Mouse (Mus musculus): ENCODE results near the gene Gch1. TPM values are rescaled to one million over a fixed set of nuclear protein-coding genes. Genes with fewer than 3 reads are reported as not detected.

The Gch1 gene
- polyA plus RNA-seq, 1 experiment = 15.5 TPM

GRCm38 (mm10) chr14:47186561-47186960 is 2.7 kb downstream of the Gch1 start:
- Histone ChIP-seq H3K4me3 (ENCODE audit: control insufficient read depth, insufficient read depth, low read length) (no peak overlapping the region), H3K27me3 (ENCODE audit: control insufficient read depth, insufficient read depth, low read length) (no peaks in the 10 kb centered on the region), H3K27ac (ENCODE audit: control insufficient read depth, insufficient read depth, low read length) (no peak overlapping the region), H3K36me3 (ENCODE audit: control insufficient read depth, insufficient read depth, low read length) (no peaks in the 10 kb centered on the region), H3K4me1 (replicated peaks; ENCODE audit: control insufficient read depth, insufficient read depth, low read length) (peaks cover 3% of the 10 kb centered on the region)
- 82% methylated on average over 2 of the region's 2 CpGs for WGBS
- no peak for TF ChIP-seq CTCF (IDR thresholded peaks at IDR 0.05; ENCODE audit: borderline replicate concordance, control insufficient read depth, extremely low read depth, insufficient read depth, low read length, poor library complexity)
- no peak for TF ChIP-seq POLR2A (IDR thresholded peaks at IDR 0.05; ENCODE audit: control insufficient read depth, extremely low read depth, insufficient read depth, low read length, poor library complexity)
- no peak for DNase-seq

- 79% methylated on average over 11 of the region's 11 CpGs for WGBS
- peaks cover 5% of the 10 kb centered on the region for H3K4me1 ChIP-seq (replicated peaks; ENCODE audit: control insufficient read depth, insufficient read depth, low read length)
- no peak for TF ChIP-seq CTCF (IDR thresholded peaks at IDR 0.05; ENCODE audit: borderline replicate concordance, control insufficient read depth, extremely low read depth, insufficient read depth, low read length, poor library complexity)
- TF ChIP-seq POLR2A (IDR thresholded peaks at IDR 0.05; ENCODE audit: control insufficient read depth, extremely low read depth, insufficient read depth, low read length, poor library complexity) = no peak
- H3K36me3 ChIP-seq (ENCODE audit: control insufficient read depth, insufficient read depth, low read length) = no peaks in the 10 kb centered on the region
- H3K4me3 ChIP-seq (ENCODE audit: control insufficient read depth, insufficient read depth, low read length) = no peak overlapping the region
- no peak overlapping the region for H3K27ac ChIP-seq (ENCODE audit: control insufficient read depth, insufficient read depth, low read length)
- H3K27me3 ChIP-seq (ENCODE audit: control insufficient read depth, insufficient read depth, low read length) = no peaks in the 10 kb centered on the region
- peak; percentile 30 for DNase-seq
Observed at GRCm38 (mm10) chr14:47181497-47182290, 7.5 kb downstream of the Gch1 start.

- WGBS = 96% methylated on average over 5 of the region's 5 CpGs
- Histone ChIP-seq H3K4me1 (replicated peaks; ENCODE audit: control insufficient read depth, insufficient read depth, low read length) (peaks cover 5% of the 10 kb centered on the region), H3K36me3 (ENCODE audit: control insufficient read depth, insufficient read depth, low read length) (no peaks in the 10 kb centered on the region), H3K27me3 (ENCODE audit: control insufficient read depth, insufficient read depth, low read length) (no peaks in the 10 kb centered on the region), H3K4me3 (ENCODE audit: control insufficient read depth, insufficient read depth, low read length) (no peak overlapping the region), H3K27ac (ENCODE audit: control insufficient read depth, insufficient read depth, low read length) (no peak overlapping the region)
- no peak for TF ChIP-seq POLR2A (IDR thresholded peaks at IDR 0.05; ENCODE audit: control insufficient read depth, extremely low read depth, insufficient read depth, low read length, poor library complexity)
- no peak for TF ChIP-seq CTCF (IDR thresholded peaks at IDR 0.05; ENCODE audit: borderline replicate concordance, control insufficient read depth, extremely low read depth, insufficient read depth, low read length, poor library complexity)
- no peak for DNase-seq
Observed at GRCm38 (mm10) chr14:47178851-47179250, 10.4 kb downstream of the Gch1 start.

GRCm38 (mm10) chr14:47177846-47178414 is 11.3 kb downstream of the Gch1 start:
- H3K27ac ChIP-seq (ENCODE audit: control insufficient read depth, insufficient read depth, low read length) = no peak overlapping the region
- no peak overlapping the region for H3K4me3 ChIP-seq (ENCODE audit: control insufficient read depth, insufficient read depth, low read length)
- DNase-seq = no peak

GRCm38 (mm10) chr14:47176226-47176625 is 13.0 kb downstream of the Gch1 start:
- no peaks in the 10 kb centered on the region for H3K36me3 ChIP-seq (ENCODE audit: control insufficient read depth, insufficient read depth, low read length)
- no peaks in the 10 kb centered on the region for H3K27me3 ChIP-seq (ENCODE audit: control insufficient read depth, insufficient read depth, low read length)
- TF ChIP-seq POLR2A (IDR thresholded peaks at IDR 0.05; ENCODE audit: control insufficient read depth, extremely low read depth, insufficient read depth, low read length, poor library complexity) = no peak
- no peak for TF ChIP-seq CTCF (IDR thresholded peaks at IDR 0.05; ENCODE audit: borderline replicate concordance, control insufficient read depth, extremely low read depth, insufficient read depth, low read length, poor library complexity)
- H3K4me1 ChIP-seq (replicated peaks; ENCODE audit: control insufficient read depth, insufficient read depth, low read length) = peaks cover 10% of the 10 kb centered on the region
- no peak overlapping the region for H3K4me3 ChIP-seq (ENCODE audit: control insufficient read depth, insufficient read depth, low read length)
- H3K27ac ChIP-seq (ENCODE audit: control insufficient read depth, insufficient read depth, low read length) = no peak overlapping the region
- WGBS = 98% methylated on average over 5 of the region's 5 CpGs
- no peak for DNase-seq

More at GRCm38 (mm10) chr14:47177846-47178414, 11.3 kb downstream of the Gch1 start:
- H3K4me1 ChIP-seq (replicated peaks; ENCODE audit: control insufficient read depth, insufficient read depth, low read length) = peaks cover 5% of the 10 kb centered on the region
- no peaks in the 10 kb centered on the region for H3K27me3 ChIP-seq (ENCODE audit: control insufficient read depth, insufficient read depth, low read length)
- no peaks in the 10 kb centered on the region for H3K36me3 ChIP-seq (ENCODE audit: control insufficient read depth, insufficient read depth, low read length)
- WGBS = 37% methylated on average over 13 of the region's 13 CpGs
- TF ChIP-seq CTCF (IDR thresholded peaks at IDR 0.05; ENCODE audit: borderline replicate concordance, control insufficient read depth, extremely low read depth, insufficient read depth, low read length, poor library complexity) (no peak), POLR2A (IDR thresholded peaks at IDR 0.05; ENCODE audit: control insufficient read depth, extremely low read depth, insufficient read depth, low read length, poor library complexity) (no peak)

- WGBS = 92% methylated on average over 5 of the region's 5 CpGs
- Histone ChIP-seq H3K4me1 (replicated peaks; ENCODE audit: control insufficient read depth, insufficient read depth, low read length) (peaks cover 10% of the 10 kb centered on the region), H3K27ac (ENCODE audit: control insufficient read depth, insufficient read depth, low read length) (no peak overlapping the region), H3K4me3 (ENCODE audit: control insufficient read depth, insufficient read depth, low read length) (no peak overlapping the region), H3K27me3 (ENCODE audit: control insufficient read depth, insufficient read depth, low read length) (no peaks in the 10 kb centered on the region), H3K36me3 (ENCODE audit: control insufficient read depth, insufficient read depth, low read length) (no peaks in the 10 kb centered on the region)
- no peak for TF ChIP-seq CTCF (IDR thresholded peaks at IDR 0.05; ENCODE audit: borderline replicate concordance, control insufficient read depth, extremely low read depth, insufficient read depth, low read length, poor library complexity)
- no peak for TF ChIP-seq POLR2A (IDR thresholded peaks at IDR 0.05; ENCODE audit: control insufficient read depth, extremely low read depth, insufficient read depth, low read length, poor library complexity)
- DNase-seq = no peak
Observed at GRCm38 (mm10) chr14:47175136-47175535, 14.1 kb downstream of the Gch1 start.

All from thymus, adult 2 months (tissue).